Mouse (Mus musculus): ENCODE data around the gene Susd5. TPM values are rescaled to one million over a fixed set of nuclear protein-coding genes. Genes with fewer than 3 reads are reported as not detected.

The Susd5 gene
- polyA plus RNA-seq, 1 experiment from 2014 or later, result 0.46 TPM

GRCm38 (mm10) chr9:114019012-114019762 lies 37.8 kb upstream of the Susd5 start:
- DNase-seq, result no peak
- Histone ChIP-seq H3K36me3 (ENCODE audit: insufficient read depth) (no peaks in the 10 kb centered on the region), H3K4me2 (no peak overlapping the region), H3K4me3 (ENCODE audit: low read depth, low read length) (no peak overlapping the region), H3K9me3 (ENCODE audit: low read depth, low read length) (no peaks in the 10 kb centered on the region), H3K27me3 (ENCODE audit: insufficient read depth, low read length) (no peaks in the 10 kb centered on the region), H3K9ac (no peak overlapping the region), H3K4me1 (ENCODE audit: insufficient read depth) (no peaks in the 10 kb centered on the region), H3K27ac (ENCODE audit: low read depth) (no peak overlapping the region)
- no peak for TF ChIP-seq CTCF (IDR thresholded peaks at IDR 0.05; ENCODE audit: low read depth)
- ATAC-seq (ENCODE audit: insufficient read depth), result no peak
- 75% methylated on average over 7 of the region's 7 CpGs for WGBS

GRCm38 (mm10) chr9:114022141-114022540 lies 34.8 kb upstream of the Susd5 start:
- Histone ChIP-seq H3K4me2 (no peak overlapping the region), H3K27me3 (ENCODE audit: insufficient read depth, low read length) (no peaks in the 10 kb centered on the region), H3K4me3 (ENCODE audit: low read depth, low read length) (no peak overlapping the region), H3K9ac (no peak overlapping the region), H3K4me1 (ENCODE audit: insufficient read depth) (no peaks in the 10 kb centered on the region), H3K36me3 (ENCODE audit: insufficient read depth) (no peaks in the 10 kb centered on the region), H3K9me3 (ENCODE audit: low read depth, low read length) (no peaks in the 10 kb centered on the region), H3K27ac (ENCODE audit: low read depth) (no peak overlapping the region)
- DNase-seq (no peak), ATAC-seq (ENCODE audit: insufficient read depth) (no peak)
- 22% methylated on average over 4 of the region's 4 CpGs for WGBS
- no peak for TF ChIP-seq CTCF (IDR thresholded peaks at IDR 0.05; ENCODE audit: low read depth)

GRCm38 (mm10) chr9:114025182-114025581 lies 31.8 kb upstream of the Susd5 start:
- 36% methylated on average over 9 of the region's 9 CpGs for WGBS
- no peak for TF ChIP-seq CTCF (IDR thresholded peaks at IDR 0.05; ENCODE audit: low read depth)

GRCm38 (mm10) chr9:114025846-114026245 lies 31.1 kb upstream of the Susd5 start:
- H3K9me3 ChIP-seq (ENCODE audit: low read depth, low read length), result no peaks in the 10 kb centered on the region
- H3K4me1 ChIP-seq (ENCODE audit: insufficient read depth), result no peaks in the 10 kb centered on the region
- no peaks in the 10 kb centered on the region for H3K27me3 ChIP-seq (ENCODE audit: insufficient read depth, low read length)
- DNase-seq (peak; percentile 10), ATAC-seq (ENCODE audit: insufficient read depth) (no peak)
- no peaks in the 10 kb centered on the region for H3K36me3 ChIP-seq (ENCODE audit: insufficient read depth)
- 9% methylated on average over 8 of the region's 8 CpGs for WGBS
- H3K4me3 ChIP-seq (ENCODE audit: low read depth, low read length), result peak overlapping the region; percentile 65
- H3K4me2 ChIP-seq, result peak overlapping the region; percentile 91
- no peak overlapping the region for H3K27ac ChIP-seq (ENCODE audit: low read depth)
- no peak for TF ChIP-seq CTCF (IDR thresholded peaks at IDR 0.05; ENCODE audit: low read depth)
- peak overlapping the region; percentile 58 for H3K9ac ChIP-seq

More at GRCm38 (mm10) chr9:114025182-114025581, 31.8 kb upstream of the Susd5 start:
- no peak overlapping the region for H3K9ac ChIP-seq
- no peaks in the 10 kb centered on the region for H3K36me3 ChIP-seq (ENCODE audit: insufficient read depth)
- H3K4me2 ChIP-seq, result peak overlapping the region; percentile 91; the same call in 1 of the 2 replicates
- no peak overlapping the region for H3K27ac ChIP-seq (ENCODE audit: low read depth)
- H3K27me3 ChIP-seq (ENCODE audit: insufficient read depth, low read length), result no peaks in the 10 kb centered on the region
- no peaks in the 10 kb centered on the region for H3K9me3 ChIP-seq (ENCODE audit: low read depth, low read length)
- ATAC-seq (ENCODE audit: insufficient read depth), result no peak
- no peak overlapping the region for H3K4me3 ChIP-seq (ENCODE audit: low read depth, low read length)
- no peaks in the 10 kb centered on the region for H3K4me1 ChIP-seq (ENCODE audit: insufficient read depth)
- peak; percentile 3 for DNase-seq

- Histone ChIP-seq H3K4me3 (ENCODE audit: low read depth, low read length) (peak overlapping the region; percentile 65), H3K36me3 (ENCODE audit: insufficient read depth) (no peaks in the 10 kb centered on the region), H3K27me3 (ENCODE audit: insufficient read depth, low read length) (no peaks in the 10 kb centered on the region), H3K9me3 (ENCODE audit: low read depth, low read length) (no peaks in the 10 kb centered on the region), H3K27ac (ENCODE audit: low read depth) (no peak overlapping the region), H3K9ac (peak overlapping the region; percentile 58), H3K4me2 (peak overlapping the region; percentile 91), H3K4me1 (ENCODE audit: insufficient read depth) (no peaks in the 10 kb centered on the region)
- ATAC-seq (ENCODE audit: insufficient read depth), result peak; percentile 96
- TF ChIP-seq CTCF (IDR thresholded peaks at IDR 0.05; ENCODE audit: low read depth), result peak; percentile 22; the same call in 1 of the 2 replicates
- WGBS, result under 1% methylated on average over 46 of the region's 52 CpGs
- DNase-seq, result peak; percentile 88
Measured at GRCm38 (mm10) chr9:114026261-114026934, 30.5 kb upstream of the Susd5 start.

GRCm38 (mm10) chr9:114040945-114041344 lies 16.0 kb upstream of the Susd5 start:
- no peak overlapping the region for H3K4me3 ChIP-seq (ENCODE audit: low read depth, low read length)
- H3K4me1 ChIP-seq (ENCODE audit: insufficient read depth), result no peaks in the 10 kb centered on the region
- DNase-seq, result no peak
- no peak overlapping the region for H3K9ac ChIP-seq
- H3K36me3 ChIP-seq (ENCODE audit: insufficient read depth), result no peaks in the 10 kb centered on the region
- peak; percentile 34; the same call in 1 of the 2 replicates for TF ChIP-seq CTCF (IDR thresholded peaks at IDR 0.05; ENCODE audit: low read depth)
- whole genome bisulfite sequencing, result 80% methylated on average over 4 of the region's 4 CpGs
- no peaks in the 10 kb centered on the region for H3K27me3 ChIP-seq (ENCODE audit: insufficient read depth, low read length)
- no peak overlapping the region for H3K27ac ChIP-seq (ENCODE audit: low read depth)
- no peak for ATAC-seq (ENCODE audit: insufficient read depth)
- no peaks in the 10 kb centered on the region for H3K9me3 ChIP-seq (ENCODE audit: low read depth, low read length)
- H3K4me2 ChIP-seq, result no peak overlapping the region

- TF ChIP-seq CTCF (IDR thresholded peaks at IDR 0.05; ENCODE audit: low read depth), result no peak
- Histone ChIP-seq H3K4me3 (ENCODE audit: low read depth, low read length) (no peak overlapping the region), H3K4me2 (peak overlapping the region; percentile 21; the same call in 1 of the 2 replicates), H3K27ac (ENCODE audit: low read depth) (peak overlapping the region; percentile 14; the same call in 1 of the 2 replicates), H3K27me3 (ENCODE audit: insufficient read depth, low read length) (no peaks in the 10 kb centered on the region), H3K36me3 (ENCODE audit: insufficient read depth) (no peaks in the 10 kb centered on the region), H3K4me1 (ENCODE audit: insufficient read depth) (no peaks in the 10 kb centered on the region), H3K9me3 (ENCODE audit: low read depth, low read length) (no peaks in the 10 kb centered on the region), H3K9ac (no peak overlapping the region)
- WGBS, result 47% methylated on average over 6 of the region's 6 CpGs
- ATAC-seq (ENCODE audit: insufficient read depth) (peak; percentile 41; the same call in 1 of the 2 replicates), DNase-seq (peak; percentile 35)
Measured at GRCm38 (mm10) chr9:114042490-114042889, 14.4 kb upstream of the Susd5 start.
